Mouse (Mus musculus): Measurements from ENCODE around the gene Cldn4. TPM values are rescaled to one million over a fixed set of nuclear protein-coding genes. Genes with fewer than 3 reads are reported as not detected.

Cldn4 gene
- under 1 TPM in 1 of 2 experiments, not detected in 1; 0.62 TPM for total RNA-seq (2021)
- long read RNA-seq, experiment 1: 0 reads
- long read RNA-seq, experiment 2: 0 reads

- DNase-seq: no peak
These were observed at the start of gene Cldn4 for GRCm38 (mm10) chr5:134946857-134947255. Gene Cldn4 (minus strand): TSS chr5:134946934.

- DNase-seq: no peak
These were observed 45.8 kb upstream of the Cldn4 start for GRCm38 (mm10) chr5:134992566-134992965.

- no peak for DNase-seq
These were observed 43.0 kb upstream of the Cldn4 start for GRCm38 (mm10) chr5:134989741-134990140.

GRCm38 (mm10) chr5:134989166-134989565, 42.4 kb upstream of the Cldn4 start:
- no peak for DNase-seq

GRCm38 (mm10) chr5:134986298-134987268, 39.8 kb upstream of the Cldn4 start:
- no peak for DNase-seq

- DNase-seq: peak; percentile 42 to 43
These were observed 39.0 kb upstream of the Cldn4 start, which contains the start of gene Cldn3 for GRCm38 (mm10) chr5:134985633-134986297. Gene Cldn3 (plus strand): TSS chr5:134986214.

- no peak for DNase-seq
These were observed 37.0 kb upstream of the Cldn4 start for GRCm38 (mm10) chr5:134983771-134984170.

- no peak for DNase-seq
These were observed 36.4 kb upstream of the Cldn4 start for GRCm38 (mm10) chr5:134983111-134983510.

- no peak for DNase-seq
These were observed 34.4 kb upstream of the Cldn4 start for GRCm38 (mm10) chr5:134981149-134981548.

- DNase-seq: no peak
These were observed 31.1 kb upstream of the Cldn4 start for GRCm38 (mm10) chr5:134977837-134978236.

GRCm38 (mm10) chr5:134976577-134977250, 30.0 kb upstream of the Cldn4 start:
- no peak for DNase-seq

GRCm38 (mm10) chr5:134976164-134976563, 29.4 kb upstream of the Cldn4 start:
- no peak for DNase-seq

- no peak for DNase-seq
These were observed 28.2 kb upstream of the Cldn4 start for GRCm38 (mm10) chr5:134974921-134975320.

GRCm38 (mm10) chr5:134974294-134974693, 27.6 kb upstream of the Cldn4 start:
- DNase-seq: peak in 1 of 2 experiments; percentile 9

- DNase-seq: no peak
These were observed 26.8 kb upstream of the Cldn4 start for GRCm38 (mm10) chr5:134973526-134973925.

GRCm38 (mm10) chr5:134973081-134973480, 26.3 kb upstream of the Cldn4 start:
- DNase-seq: no peak

GRCm38 (mm10) chr5:134970671-134971070, 23.9 kb upstream of the Cldn4 start:
- DNase-seq: no peak

GRCm38 (mm10) chr5:134967164-134967944, 20.6 kb upstream of the Cldn4 start:
- DNase-seq: no peak

- peak; percentile 38 to 39 for DNase-seq
These were observed 19.4 kb upstream of the Cldn4 start for GRCm38 (mm10) chr5:134965852-134966821.

GRCm38 (mm10) chr5:134965473-134965851, 18.7 kb upstream of the Cldn4 start:
- peak; percentile 67 to 87 for DNase-seq
